Mouse (Mus musculus): ENCODE measurements at regions not wholly inside any gene's neighbourhood (a gene's known extent, or its start where the extent isn't known, plus 50 kb on each side); places are given as distances from the start of the nearest gene placed in this dataset.

- TF ChIP-seq CTCF (IDR thresholded peaks at IDR 0.05; ENCODE audit: borderline replicate concordance, control insufficient read depth, extremely low read depth, insufficient read depth, low read length, poor library complexity), result no peak
- no peak for TF ChIP-seq POLR2A (IDR thresholded peaks at IDR 0.05; ENCODE audit: control insufficient read depth, extremely low read depth, insufficient read depth, low read length, poor library complexity)
Measured at GRCm38 (mm10) chr14:61995253-61995652, 297.1 kb upstream of the Rnaseh2b start.

All from thymus, adult 2 months (tissue).